Mouse (Mus musculus) erythroblast, embryonic 14.5 days (primary cell): ENCODE data around the gene Hip1r. TPM values are rescaled to one million over a fixed set of nuclear protein-coding genes. Genes with fewer than 3 reads are reported as not detected.

Source experiments
- H3K27me3 ChIP-seq: 2 replicates; pipeline ENCODE4 v1.6.1; 2012; ENCODE audit warnings: inconsistent platforms; ENCODE audit not compliant: control insufficient read depth
- H3K36me3 ChIP-seq: 2 replicates; pipeline ENCODE4 v1.6.1; 2012; ENCODE audit warnings: mild to moderate bottlenecking, inconsistent platforms; ENCODE audit not compliant: control insufficient read depth
- H3K4me1 ChIP-seq: 2 replicates; pipeline ENCODE4 v1.6.1; 2012; ENCODE audit warnings: inconsistent platforms; ENCODE audit not compliant: control insufficient read depth
- H3K4me3 ChIP-seq: replicated peaks from 2 replicates; pipeline ENCODE3; 2012; ENCODE audit warnings: moderate library complexity, mild to moderate bottlenecking, inconsistent platforms
- H3K9me3 ChIP-seq: 2 replicates; pipeline ENCODE4 v1.6.1; 2012; ENCODE audit warnings: low read length, inconsistent platforms, mixed read lengths; ENCODE audit not compliant: control insufficient read depth
- GATA1 ChIP-seq: IDR thresholded peaks from 2 replicates; pipeline ENCODE4 v1.6.1; 2012; ENCODE audit warnings: low read length, inconsistent platforms, mixed read lengths
- TAL1 ChIP-seq: IDR thresholded peaks from 3 replicates; pipeline ENCODE4 v1.6.1; 2012; ENCODE audit warnings: low read length, inconsistent platforms, mixed read lengths
- polyA plus RNA-seq: library from polyadenylated mRNA; stranded (reverse); fragments of >175 nt; gene quantifications from 2 replicates; pipeline ENCODE4 v1.2.3, GENCODE M21; 2012

Gene Hip1r
- polyA plus RNA-seq, 1 experiment = 0.37 TPM

GRCm38 (mm10) chr5:124025587-124026441, 52.4 kb downstream of the Hip1r start:
- Histone ChIP-seq H3K36me3 (peaks cover 78% of the 10 kb centered on the region), H3K9me3 (0 out of 2 replicates have a peak, but pooled peaks cover 2% of the 10 kb centered on the region), H3K4me1 (peaks cover 94% of the 10 kb centered on the region), H3K27me3 (no peaks in the 10 kb centered on the region), H3K4me3 (no peak overlapping the region)
- TF ChIP-seq GATA1 = no peak
- no peak for TF ChIP-seq TAL1

DNA sequence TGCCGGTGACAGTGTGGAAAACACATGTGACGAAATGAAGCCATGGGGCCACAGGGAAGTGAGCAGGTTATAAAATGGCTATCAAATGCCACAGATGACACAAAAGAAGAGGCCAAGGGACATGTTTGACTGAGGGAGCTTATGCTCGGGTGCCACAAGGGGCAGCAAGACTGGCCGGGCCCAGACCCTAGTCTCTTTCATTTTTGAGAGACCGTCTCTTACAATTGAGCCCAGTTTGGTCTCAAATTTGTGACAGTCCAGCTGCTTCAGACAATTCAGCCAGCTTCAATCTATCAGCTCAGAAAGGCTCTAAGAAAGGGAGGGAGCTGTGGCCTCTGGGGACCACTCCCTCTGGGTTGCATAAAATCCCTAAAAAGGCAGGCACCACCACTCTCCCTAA, 53.1 kb downstream of the Hip1r start:
- Histone ChIP-seq H3K36me3 (peaks cover 71% of the 10 kb centered on the region), H3K4me3 (no peak overlapping the region), H3K9me3 (0 out of 2 replicates have a peak, but pooled peaks cover 2% of the 10 kb centered on the region), H3K4me1 (peaks cover 94% of the 10 kb centered on the region), H3K27me3 (no peaks in the 10 kb centered on the region)
- TF ChIP-seq TAL1 (no peak), GATA1 (no peak)

DNA sequence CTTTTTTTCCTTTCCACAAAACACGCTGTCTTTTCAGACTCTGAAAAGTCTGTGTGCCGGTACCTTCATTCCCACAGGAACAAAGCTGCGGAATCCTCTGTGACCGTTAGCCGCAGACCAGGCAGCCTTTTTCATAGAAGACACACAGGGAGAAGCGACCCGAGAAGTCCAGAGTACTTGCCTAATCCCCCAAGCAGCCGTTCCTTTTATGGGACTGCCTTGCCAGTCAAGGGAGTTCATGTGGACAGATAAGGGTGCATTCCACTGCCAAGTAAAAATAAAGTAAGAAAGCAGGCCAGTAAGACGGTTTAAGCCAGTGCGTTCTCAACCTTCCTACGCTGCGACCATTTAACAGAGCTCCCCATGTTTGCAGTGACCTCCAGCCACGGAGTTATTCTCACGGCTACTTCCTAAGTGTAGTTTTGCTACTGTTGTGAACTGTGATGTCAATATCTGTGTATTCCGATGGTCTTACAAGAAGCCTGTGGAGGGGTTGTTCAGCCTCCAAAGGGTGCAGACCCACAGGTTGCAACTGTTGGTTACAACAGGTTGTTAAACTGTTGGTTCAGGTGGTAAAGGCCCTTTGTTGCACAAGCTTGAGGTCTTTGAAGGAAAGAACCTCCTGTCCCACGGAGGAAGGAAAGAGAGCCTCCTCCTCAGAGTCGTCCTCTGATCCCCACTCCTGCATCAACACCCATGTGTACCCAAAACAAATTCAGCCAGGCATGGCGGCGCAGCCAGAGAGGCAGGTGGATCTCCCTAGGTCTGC, 54.5 kb downstream of the Hip1r start:
- Histone ChIP-seq H3K27me3 (no peaks in the 10 kb centered on the region), H3K36me3 (peaks cover 62% of the 10 kb centered on the region), H3K4me3 (peak overlapping the region; percentile 22), H3K9me3 (0 out of 2 replicates have a peak, but pooled peaks cover 2% of the 10 kb centered on the region), H3K4me1 (peaks cover 88% of the 10 kb centered on the region)
- TF ChIP-seq GATA1 = no peak
- no peak for TF ChIP-seq TAL1

DNA sequence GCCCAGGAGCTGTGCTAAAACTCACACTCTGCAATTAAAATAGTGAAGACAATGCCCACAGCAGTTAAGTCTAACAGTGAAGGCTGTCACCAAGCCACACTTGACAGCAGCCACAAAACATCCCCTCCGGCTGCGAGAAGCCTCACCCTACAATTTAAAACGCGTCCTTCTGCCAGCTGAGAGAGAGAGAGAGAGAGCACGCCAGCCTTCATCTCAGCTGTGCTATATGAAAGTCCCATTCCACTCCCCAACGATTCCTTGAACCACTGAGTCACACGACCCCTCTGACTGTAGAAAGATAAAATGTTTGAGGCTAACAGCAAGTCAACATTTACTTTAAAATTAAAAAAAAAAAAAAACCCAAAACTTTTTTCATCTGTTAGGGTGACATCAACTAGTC, 55.3 kb downstream of the Hip1r start:
- Histone ChIP-seq H3K9me3 (0 out of 2 replicates have a peak, but pooled peaks cover 2% of the 10 kb centered on the region), H3K4me3 (no peak overlapping the region), H3K36me3 (peaks cover 57% of the 10 kb centered on the region), H3K27me3 (no peaks in the 10 kb centered on the region), H3K4me1 (peaks cover 82% of the 10 kb centered on the region)
- TF ChIP-seq TAL1 = no peak
- no peak for TF ChIP-seq GATA1

DNA sequence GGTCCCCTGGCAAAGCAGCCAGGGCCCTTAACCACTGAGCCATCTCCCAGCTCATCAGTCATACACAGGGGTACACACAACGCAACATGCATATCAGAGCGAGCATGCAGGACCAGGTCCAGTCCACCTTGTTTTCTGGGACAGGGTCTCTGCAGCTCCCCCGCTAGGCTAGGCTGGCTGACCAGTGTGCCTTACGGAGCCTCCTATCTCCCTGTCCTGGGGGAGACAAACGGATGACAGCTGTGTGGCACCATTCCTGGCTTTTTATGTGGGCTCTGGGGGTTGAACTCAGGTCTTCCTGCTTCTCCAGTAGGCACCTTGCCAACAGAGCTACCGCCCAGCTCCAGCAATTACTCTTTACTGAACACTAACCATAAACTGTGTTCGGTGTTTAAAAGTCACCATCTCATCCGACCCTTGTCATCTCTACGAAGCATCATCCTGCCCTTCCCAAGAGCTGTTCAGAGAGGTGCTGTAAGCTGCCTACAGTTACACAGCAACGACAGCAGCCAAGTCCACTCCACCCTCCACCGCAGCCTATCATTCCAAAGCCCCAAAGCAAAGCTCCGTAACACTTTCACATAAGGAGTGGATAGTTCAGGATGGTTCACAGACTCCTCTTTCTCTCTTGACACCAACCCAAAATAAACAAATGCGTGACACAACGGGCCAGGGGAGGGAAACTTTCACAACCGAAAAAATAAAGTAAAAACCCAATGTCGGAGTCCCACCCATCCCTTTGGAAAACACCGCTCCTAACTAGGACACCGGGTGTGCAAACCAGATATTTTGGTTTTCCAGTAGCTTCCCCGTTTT, 56.0 kb downstream of the Hip1r start:
- Histone ChIP-seq H3K36me3 (peaks cover 55% of the 10 kb centered on the region), H3K4me1 (peaks cover 77% of the 10 kb centered on the region), H3K4me3 (peak overlapping the region; percentile 97), H3K27me3 (no peaks in the 10 kb centered on the region), H3K9me3 (0 out of 2 replicates have a peak, but pooled peaks cover 2% of the 10 kb centered on the region)
- TF ChIP-seq GATA1 = no peak
- no peak for TF ChIP-seq TAL1

- Histone ChIP-seq H3K36me3 (peaks cover 45% of the 10 kb centered on the region), H3K27me3 (no peaks in the 10 kb centered on the region), H3K4me1 (peaks cover 73% of the 10 kb centered on the region), H3K4me3 (peak overlapping the region; percentile 97), H3K9me3 (0 out of 2 replicates have a peak, but pooled peaks cover 2% of the 10 kb centered on the region)
- no peak for TF ChIP-seq TAL1
- TF ChIP-seq GATA1 = no peak
These were observed 57.1 kb downstream of the Hip1r start for GRCm38 (mm10) chr5:124030386-124031067.

DNA sequence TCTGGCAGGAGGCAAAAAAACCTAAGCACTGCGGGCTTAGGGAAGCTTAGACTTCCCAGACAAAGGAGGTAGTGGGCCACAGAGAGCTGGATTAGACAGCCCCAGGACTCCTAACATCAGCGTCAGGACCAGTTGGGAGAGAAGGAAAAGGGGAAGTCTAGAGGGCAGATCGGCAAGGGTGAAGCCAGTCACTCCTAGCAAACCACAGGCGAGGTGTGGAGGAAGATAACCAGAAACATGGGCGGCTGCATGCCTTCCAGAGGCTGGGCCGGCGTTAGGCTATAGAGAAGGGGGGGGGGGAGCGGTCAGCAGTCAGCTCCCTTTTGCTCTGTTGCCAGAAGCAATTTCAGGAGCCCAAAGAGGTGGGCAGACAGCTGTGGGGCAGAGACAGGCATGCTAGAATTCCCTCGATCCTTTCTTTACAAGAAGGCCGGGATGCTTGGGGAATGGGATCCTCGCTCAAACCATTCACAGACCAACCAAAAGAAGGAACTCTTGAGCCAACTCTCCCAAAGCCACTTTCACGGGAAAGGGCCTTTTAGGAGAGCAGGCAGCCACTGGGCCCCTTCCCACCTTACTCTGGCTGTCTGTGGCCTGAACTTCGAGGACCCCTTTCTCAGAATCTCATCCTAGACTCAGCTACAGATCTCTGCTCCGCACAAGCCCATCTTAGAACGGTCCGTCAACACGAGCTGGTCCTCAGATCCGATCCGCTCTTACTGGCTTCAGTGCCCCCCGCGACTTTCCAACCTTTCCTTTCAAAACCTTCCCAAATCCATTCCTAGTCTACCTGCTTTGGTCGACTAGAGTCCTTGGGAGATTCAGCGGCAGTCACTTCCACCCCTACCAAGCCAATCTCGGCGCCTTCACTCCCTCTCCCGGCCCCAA, 57.9 kb downstream of the Hip1r start:
- Histone ChIP-seq H3K4me1 (peaks cover 69% of the 10 kb centered on the region), H3K4me3 (peak overlapping the region; percentile 97), H3K9me3 (0 out of 2 replicates have a peak, but pooled peaks cover 2% of the 10 kb centered on the region), H3K36me3 (peaks cover 37% of the 10 kb centered on the region), H3K27me3 (no peaks in the 10 kb centered on the region)
- no peak for TF ChIP-seq GATA1
- TF ChIP-seq TAL1 = no peak
